Mouse (Mus musculus) midbrain, embryonic 10.5 days (tissue): Measurements from ENCODE around the gene Brsk1. TPM values are rescaled to one million over a fixed set of nuclear protein-coding genes. Genes with fewer than 3 reads are reported as not detected.

Experiments used
- DNase-seq: peaks from one replicate; pipeline ENCODE4 v3.0.0-alpha.2; 2017; ENCODE audit warnings: low spot score
- H3K27ac ChIP-seq: fragments of 300-500 bp; sonication (generic); replicated peaks from 2 replicates; pipeline ENCODE4 v1.5.1; 2016; ENCODE audit warnings: mild to moderate bottlenecking
- H3K27me3 ChIP-seq: fragments of 300-500 bp; sonication (generic); 2 replicates; pipeline ENCODE4 v1.6.1; 2016; ENCODE audit warnings: low read depth, mild to moderate bottlenecking; ENCODE audit not compliant: poor library complexity, severe bottlenecking
- H3K36me3 ChIP-seq: fragments of 300-500 bp; sonication (generic); 2 replicates; pipeline ENCODE4 v1.6.1; 2016; ENCODE audit warnings: mild to moderate bottlenecking, moderate library complexity
- H3K4me1 ChIP-seq: fragments of 300-500 bp; sonication (generic); 2 replicates; pipeline ENCODE4 v1.6.1; 2016
- H3K4me3 ChIP-seq: fragments of 300-500 bp; sonication (generic); 2 replicates; pipeline ENCODE4 v1.5.1; 2016; ENCODE audit warnings: mild to moderate bottlenecking, moderate library complexity
- H3K9me3 ChIP-seq: fragments of 300-500 bp; sonication (generic); replicated peaks from 2 replicates; pipeline ENCODE4 v1.6.1; 2016; ENCODE audit warnings: mild to moderate bottlenecking
- WGBS: fragments of 180-500 bp; shearing (Covaris S2); methylation state at CpG from one replicate; pipeline ENCODE4 v1.1.7; 2016; 5-methylcytosine and 5-hydroxymethylcytosine counted together
- polyA plus RNA-seq: library from polyadenylated mRNA; unstranded; fragments of >200 nt; fragmentation: Nextera tagmentation; extraction: Ambion mirVana; gene quantifications from 2 replicates; pipeline ENCODE4 v1.2.1, GENCODE M21; 2016

The Brsk1 gene
- polyA plus RNA-seq, 1 experiment from 2014 or later = 1.7 TPM

DNA sequence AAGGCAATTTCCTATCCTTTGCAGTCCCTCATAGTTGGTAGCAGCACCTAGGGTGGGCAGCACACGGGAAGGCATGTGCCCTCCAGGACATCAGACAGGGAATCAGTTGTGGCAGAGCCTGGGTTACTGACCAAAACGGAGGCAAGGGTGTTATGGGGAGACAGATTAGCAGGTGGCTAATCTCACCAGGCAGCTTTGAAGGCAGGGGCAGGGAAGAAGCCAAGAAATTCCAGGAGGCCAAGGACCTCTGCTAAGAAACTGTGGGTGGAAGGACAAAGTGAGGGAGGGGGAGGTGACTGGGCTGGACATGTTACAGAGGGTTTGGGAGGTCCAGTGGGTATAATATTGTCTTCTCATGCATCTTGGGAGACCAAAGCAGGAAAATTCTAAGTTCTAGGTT lies 53.0 kb downstream of the Brsk1 start:
- H3K4me1 ChIP-seq = peaks cover 52% of the 10 kb centered on the region
- DNase-seq = no peak
- H3K27me3 ChIP-seq = no peaks in the 10 kb centered on the region
- H3K9me3 ChIP-seq = no peaks in the 10 kb centered on the region
- H3K27ac ChIP-seq = no peak overlapping the region
- H3K4me3 ChIP-seq = no peak overlapping the region
- 70% methylated on average over 2 of the region's 2 CpGs for WGBS
- peaks cover 47% of the 10 kb centered on the region for H3K36me3 ChIP-seq

- no peak overlapping the region for H3K27ac ChIP-seq
- H3K36me3 ChIP-seq = peaks cover 47% of the 10 kb centered on the region
- peaks cover 42% of the 10 kb centered on the region for H3K4me1 ChIP-seq
- DNase-seq = no peak
- no peaks in the 10 kb centered on the region for H3K9me3 ChIP-seq
- WGBS = 91% methylated on average over 6 of the region's 6 CpGs
- H3K27me3 ChIP-seq = no peaks in the 10 kb centered on the region
- no peak overlapping the region for H3K4me3 ChIP-seq
These were observed 54.5 kb downstream of the Brsk1 start for GRCm38 (mm10) chr7:4744886-4745285.

- 82% methylated on average over 22 of the region's 22 CpGs for WGBS
- Histone ChIP-seq H3K27ac (peak overlapping the region; percentile 33; the same call in 1 of the 2 replicates), H3K27me3 (no peaks in the 10 kb centered on the region), H3K36me3 (peaks cover 47% of the 10 kb centered on the region), H3K9me3 (no peaks in the 10 kb centered on the region), H3K4me3 (no peak overlapping the region), H3K4me1 (peaks cover 35% of the 10 kb centered on the region)
- no peak for DNase-seq
These were observed 56.0 kb downstream of the Brsk1 start for GRCm38 (mm10) chr7:4746326-4746980.

DNA sequence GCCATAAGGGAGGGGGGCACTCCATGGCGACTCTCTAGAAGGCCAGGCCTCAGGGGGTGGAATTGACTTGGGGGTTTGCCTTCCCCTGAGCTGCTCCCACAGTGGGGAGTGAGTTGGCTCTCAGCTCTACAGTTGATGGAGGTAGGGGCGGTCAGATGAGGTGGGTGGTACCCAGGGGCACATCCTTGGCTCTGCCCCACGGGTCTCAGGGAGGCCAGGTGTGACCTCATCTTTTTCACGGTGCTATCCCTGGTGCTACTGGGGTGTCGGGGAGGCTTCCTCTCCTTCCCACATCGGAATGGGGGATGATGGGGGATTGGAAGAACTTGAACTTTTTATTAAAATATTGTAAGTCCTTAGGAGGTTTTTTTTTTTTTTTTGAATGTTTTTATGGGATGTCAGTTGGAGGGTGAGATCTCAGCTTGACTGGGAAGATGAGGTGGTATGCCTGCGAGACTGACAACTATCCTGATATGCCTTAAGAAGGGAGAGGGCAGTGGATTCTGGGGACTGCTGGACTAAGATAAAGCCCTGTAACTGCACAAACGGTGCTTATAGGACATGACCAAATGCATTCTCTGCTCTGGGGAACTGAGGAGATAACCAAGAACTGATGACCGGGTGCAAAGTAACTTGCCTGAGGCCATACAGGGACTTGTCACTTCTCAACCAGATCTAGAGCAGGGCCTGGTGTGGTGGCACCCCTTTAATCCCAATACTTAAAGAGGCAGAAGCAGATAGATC lies 56.9 kb downstream of the Brsk1 start:
- Histone ChIP-seq H3K4me3 (no peak overlapping the region), H3K27ac (0 out of 2 replicates have a peak overlapping the region, but pooled peaks have one; percentile 33), H3K36me3 (peaks cover 44% of the 10 kb centered on the region), H3K27me3 (no peaks in the 10 kb centered on the region), H3K9me3 (no peaks in the 10 kb centered on the region), H3K4me1 (peaks cover 35% of the 10 kb centered on the region)
- DNase-seq = no peak
- WGBS = 76% methylated on average over 9 of the region's 9 CpGs

- Histone ChIP-seq H3K4me1 (peaks cover 35% of the 10 kb centered on the region), H3K9me3 (no peaks in the 10 kb centered on the region), H3K27me3 (no peaks in the 10 kb centered on the region), H3K27ac (no peak overlapping the region), H3K36me3 (peaks cover 34% of the 10 kb centered on the region), H3K4me3 (no peak overlapping the region)
- WGBS = 79% methylated on average over 4 of the region's 4 CpGs
- DNase-seq = no peak
These were observed 57.9 kb downstream of the Brsk1 start for GRCm38 (mm10) chr7:4748321-4748720.

GRCm38 (mm10) chr7:4749169-4749568 lies 58.8 kb downstream of the Brsk1 start:
- Histone ChIP-seq H3K4me3 (no peak overlapping the region), H3K4me1 (peaks cover 35% of the 10 kb centered on the region), H3K27ac (no peak overlapping the region), H3K36me3 (peaks cover 27% of the 10 kb centered on the region), H3K27me3 (peaks cover 6% of the 10 kb centered on the region; the same call in 1 of the 2 replicates), H3K9me3 (no peaks in the 10 kb centered on the region)
- 95% methylated on average over 2 of the region's 2 CpGs for WGBS
- no peak for DNase-seq

DNA sequence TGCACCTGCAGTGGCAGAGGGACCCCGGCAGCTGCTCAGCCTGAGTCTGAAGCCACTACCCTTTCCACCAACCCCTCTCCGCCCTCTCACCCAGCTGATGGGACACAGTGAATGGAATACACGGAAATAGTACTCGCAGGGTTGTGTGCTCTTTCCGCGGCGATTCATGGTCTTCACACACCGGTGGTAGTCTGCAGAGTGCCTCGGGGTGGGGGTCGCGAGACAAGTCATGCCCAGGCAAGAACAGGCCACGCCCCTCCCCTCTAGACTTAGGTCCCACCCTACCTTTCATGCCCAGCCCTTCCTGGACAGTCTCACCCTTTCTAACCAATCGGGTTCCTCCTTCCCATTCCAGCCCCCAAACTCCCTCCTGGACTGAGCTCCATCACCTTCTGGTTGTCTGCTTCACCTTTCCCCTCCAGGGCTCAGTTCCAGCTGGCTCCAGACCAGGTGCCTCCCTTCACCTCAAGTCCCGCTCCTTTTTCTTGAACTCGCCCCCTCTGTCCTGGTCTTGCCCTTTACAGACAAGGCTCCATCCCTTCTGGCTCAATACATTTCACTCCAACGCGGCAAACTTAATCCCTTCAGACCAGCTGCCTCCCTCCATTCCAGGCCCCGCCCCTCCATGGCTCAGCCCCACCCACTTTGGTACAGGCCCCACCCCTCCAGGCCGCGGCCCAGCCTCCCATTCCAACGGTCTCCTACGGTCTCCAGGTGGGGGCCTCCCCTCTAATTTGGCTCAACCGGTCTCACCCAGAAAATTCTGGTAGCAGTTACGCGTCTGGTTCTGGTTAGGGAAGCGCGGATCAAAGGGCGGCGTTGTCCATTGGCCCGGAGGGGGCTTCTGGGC lies 61.8 kb downstream of the Brsk1 start:
- 2% methylated on average over 30 of the region's 30 CpGs for WGBS
- peak; percentile 84 for DNase-seq
- H3K27ac ChIP-seq = peak overlapping the region; percentile 82

DNA sequence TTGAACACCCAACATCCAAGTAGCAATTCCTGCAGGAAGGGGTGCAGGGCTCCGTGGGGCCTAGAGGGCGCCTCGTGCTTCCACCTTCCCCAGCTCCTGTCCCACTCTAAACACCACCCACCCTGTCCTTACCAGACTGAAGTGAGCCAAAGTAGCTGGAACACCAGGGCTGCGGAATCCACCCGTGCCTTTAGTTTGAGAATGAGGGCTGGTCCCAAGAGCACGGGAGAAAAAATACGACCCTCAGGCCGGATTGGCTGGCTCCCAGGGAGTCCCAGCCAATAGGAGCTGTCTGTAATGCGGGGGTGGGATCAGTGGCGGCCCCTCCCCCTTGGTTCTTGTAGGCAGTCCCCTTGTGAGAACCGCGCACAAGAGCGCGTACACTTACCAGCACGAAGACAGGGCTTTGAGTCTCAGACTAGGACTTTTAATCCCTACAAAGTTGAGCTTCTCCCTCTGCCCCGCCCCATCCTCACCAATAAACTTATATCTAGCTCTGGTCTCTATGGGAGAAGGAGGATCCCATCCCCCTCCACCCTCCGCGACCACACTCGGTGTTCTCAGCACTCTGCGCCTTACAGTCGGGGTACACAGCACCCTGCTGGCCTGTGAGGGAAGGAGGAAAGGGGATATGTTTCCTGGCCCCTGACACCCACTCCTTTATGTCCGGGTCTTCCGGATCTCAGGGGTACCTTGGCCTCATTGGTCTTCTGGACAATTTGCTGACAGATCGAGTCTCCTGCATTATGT lies 62.6 kb downstream of the Brsk1 start, which contains the start of gene Cox6b2:
Gene Cox6b2, minus strand, starts transcription at position 274 of the 750 bp plus-strand sequence.
- Histone ChIP-seq H3K4me3 (peak within 1 kb of the TSS; percentile 55), H3K4me1 (peaks cover 24% of the 10 kb centered on the region), H3K27me3 (peaks cover 13% of the 10 kb centered on the region; the same call in 1 of the 2 replicates), H3K36me3 (no peaks in the 10 kb centered on the region), H3K27ac (peak within 1 kb of the TSS; percentile 82), H3K9me3 (peaks cover 6% of the 10 kb centered on the region)
- peak; percentile 91 for DNase-seq
- 4% methylated on average over 24 of the region's 24 CpGs for WGBS

More for the DNA sequence above, 61.8 kb downstream of the Brsk1 start:
- peaks cover under 1% of the 10 kb centered on the region for H3K36me3 ChIP-seq
- peaks cover 24% of the 10 kb centered on the region for H3K4me1 ChIP-seq
- peaks cover 13% of the 10 kb centered on the region; the same call in 1 of the 2 replicates for H3K27me3 ChIP-seq
- H3K9me3 ChIP-seq = peaks cover 6% of the 10 kb centered on the region
- peak overlapping the region; percentile 55 for H3K4me3 ChIP-seq

GRCm38 (mm10) chr7:4759670-4760069 lies 69.3 kb downstream of the Brsk1 start:
- Histone ChIP-seq H3K36me3 (no peaks in the 10 kb centered on the region), H3K27me3 (0 out of 2 replicates have a peak, but pooled peaks cover 2% of the 10 kb centered on the region), H3K27ac (no peak overlapping the region), H3K4me3 (no peak overlapping the region), H3K4me1 (peaks cover 4% of the 10 kb centered on the region), H3K9me3 (peaks cover 6% of the 10 kb centered on the region)
- WGBS = 39% methylated on average over 1 of the region's 1 CpGs
- DNase-seq = no peak

DNA sequence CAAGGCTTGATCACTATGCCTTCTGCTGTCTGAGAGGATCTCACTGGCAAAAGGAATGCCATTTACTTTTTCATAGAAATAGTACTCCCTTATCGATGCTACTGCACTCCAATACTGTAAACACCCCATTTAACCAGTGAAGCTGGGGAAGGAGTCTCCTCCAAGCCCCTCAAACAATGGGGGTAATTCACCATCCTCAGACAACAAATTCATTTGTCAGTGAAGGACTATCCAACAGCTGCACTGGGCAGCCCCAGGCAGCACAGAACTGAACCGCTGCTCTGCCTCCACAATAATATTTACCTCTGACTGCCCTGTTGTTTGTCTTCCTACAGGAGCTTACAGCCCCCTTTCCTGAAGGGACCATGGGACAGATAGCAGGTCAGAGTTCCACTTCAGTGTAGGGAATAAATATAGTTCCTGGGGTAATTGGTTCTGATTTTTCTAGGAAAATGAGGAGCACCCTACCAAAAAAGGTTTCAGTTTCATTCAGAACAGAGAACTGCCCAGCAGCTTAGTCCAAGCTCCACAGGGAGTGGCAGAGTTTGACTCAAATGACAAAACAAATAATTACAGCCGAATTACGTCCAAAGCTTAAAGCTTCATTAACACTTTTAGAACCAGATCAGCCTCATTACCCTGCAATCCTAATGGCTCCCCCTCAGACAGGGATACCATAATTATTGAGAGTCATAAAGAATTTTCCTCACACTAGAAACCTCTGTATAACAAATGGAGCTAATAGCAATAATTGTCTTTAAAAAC lies 74.7 kb downstream of the Brsk1 start:
- Histone ChIP-seq H3K36me3 (no peaks in the 10 kb centered on the region), H3K9me3 (no peaks in the 10 kb centered on the region), H3K27me3 (no peaks in the 10 kb centered on the region), H3K27ac (no peak overlapping the region), H3K4me1 (peaks cover 23% of the 10 kb centered on the region), H3K4me3 (no peak overlapping the region)
- 16% methylated on average over 4 of the region's 4 CpGs for WGBS
- no peak for DNase-seq
